Mouse (Mus musculus) bone marrow macrophage, adult 2 months (primary cell): ENCODE measurements around the gene Cep128.

Source experiments
- CTCF ChIP-seq: IDR thresholded peaks from 2 replicates; pipeline ENCODE4 v1.5.1; 2012; ENCODE audit warnings: low read depth, mild to moderate bottlenecking, low read length, moderate library complexity
- POLR2A ChIP-seq: IDR thresholded peaks from 2 replicates; pipeline ENCODE4 v1.6.1; 2012; ENCODE audit warnings: mild to moderate bottlenecking, low read depth, low read length, borderline replicate concordance

DNA sequence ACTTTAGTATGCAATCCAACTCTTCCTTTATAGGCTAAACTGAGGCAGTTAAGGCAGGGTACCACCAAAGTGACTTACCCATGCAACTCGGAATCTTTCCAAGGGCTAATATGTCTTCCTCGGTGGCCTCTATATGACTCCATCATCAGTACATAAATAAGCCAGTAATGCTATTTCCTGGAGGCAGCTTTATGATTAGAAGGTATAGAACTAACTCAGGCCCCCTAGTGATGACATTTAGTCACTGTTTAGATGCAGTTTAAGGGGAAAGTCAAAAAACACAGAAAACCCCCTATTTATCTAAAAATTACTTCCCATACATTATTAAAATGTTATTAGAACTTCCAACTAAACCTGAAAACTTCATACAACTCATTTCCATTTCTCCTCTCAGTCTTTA is 114.6 kb downstream of the Cep128 start:
- no peak for TF ChIP-seq CTCF
- TF ChIP-seq POLR2A, result no peak
